Mouse (Mus musculus) MEL (cell line): ENCODE data around the gene Piezo1. TPM values are rescaled to one million over a fixed set of nuclear protein-coding genes. Genes with fewer than 3 reads are reported as not detected.

Experiments
- DNase-seq: peaks from one replicate; pipeline ENCODE4 v3.0.0; 2011; ENCODE audit warnings: low read depth, low spot score
- H3K27ac ChIP-seq: 2 replicates; pipeline ENCODE4 v1.5.1; 2012; ENCODE audit warnings: low read depth, mild to moderate bottlenecking, control low read depth, low read length, moderate library complexity; ENCODE audit not compliant: control insufficient read depth
- H3K27me3 ChIP-seq, 2 experiments: fragments of 150-350 bp in 1 of 2; sonication (generic) in 1 of 2; 2 replicates each; pipeline ENCODE4 v1.6.1; 2012; ENCODE audit warnings: low read length in 2 of 2, mild to moderate bottlenecking in 2 of 2, improper control_type of control experiment in 1 of 2, moderate library complexity in 1 of 2; ENCODE audit not compliant: insufficient read depth in 2 of 2, control insufficient read depth in 1 of 2
- H3K36me3 ChIP-seq, 2 experiments: 2 replicates each; pipeline ENCODE4 v1.6.1; 2012 to 2014; ENCODE audit warnings: low read length in 2 of 2, improper control_type of control experiment in 1 of 2, inconsistent platforms in 1 of 2, mild to moderate bottlenecking in 1 of 2; ENCODE audit not compliant: insufficient read depth in 2 of 2, control insufficient read depth in 1 of 2
- H3K4me1 ChIP-seq, 2 experiments: fragments of 150-350 bp in 1 of 2; sonication (generic) in 1 of 2; 2 replicates each; pipeline ENCODE4 v1.6.1; 2012; ENCODE audit warnings: low read length in 2 of 2, improper control_type of control experiment in 1 of 2, mild to moderate bottlenecking in 1 of 2; ENCODE audit not compliant: insufficient read depth in 2 of 2, control insufficient read depth in 1 of 2
- H3K4me3 ChIP-seq, 2 experiments: fragments of 150-350 bp in 1 of 2; sonication (generic) in 1 of 2; 2 replicates each; pipeline ENCODE4 v1.5.1; 2012; ENCODE audit warnings: low read depth in 2 of 2, low read length in 2 of 2, mild to moderate bottlenecking in 2 of 2, moderate library complexity in 2 of 2, control low read depth in 1 of 2, improper control_type of control experiment in 1 of 2; ENCODE audit not compliant: control insufficient read depth in 1 of 2, insufficient read depth in 1 of 2
- H3K79me2 ChIP-seq: 2 replicates; pipeline ENCODE4 v1.6.1; 2012; ENCODE audit warnings: mild to moderate bottlenecking, low read length, moderate library complexity; ENCODE audit not compliant: control insufficient read depth, poor library complexity, insufficient read depth
- H3K9ac ChIP-seq: 2 replicates; pipeline ENCODE4 v1.6.1; 2012; ENCODE audit warnings: low read depth, mild to moderate bottlenecking, control low read depth, low read length, moderate library complexity; ENCODE audit not compliant: control insufficient read depth, poor library complexity, severe bottlenecking
- H3K9me3 ChIP-seq: fragments of 150-350 bp; sonication (generic); replicated peaks from 2 replicates; pipeline ENCODE4 v1.6.1; 2012; ENCODE audit warnings: mild to moderate bottlenecking, low read length, improper control_type of control experiment, moderate library complexity; ENCODE audit not compliant: insufficient read depth
- CHD1 ChIP-seq: IDR thresholded peaks from 2 replicates; pipeline ENCODE4 v1.6.1; 2012; ENCODE audit warnings: low read depth, mild to moderate bottlenecking, inconsistent platforms, low read length, improper control_type of control experiment
- CHD2 ChIP-seq: IDR thresholded peaks from 2 replicates; pipeline ENCODE4 v1.6.1; 2011; ENCODE audit warnings: low read length, improper control_type of control experiment
- CTCF ChIP-seq, 3 experiments: IDR thresholded peaks in 2 of 3; conservative IDR thresholded peaks in 1 of 3; 2 replicates each; pipeline ENCODE4 v1.5.1; 2011 to 2012; ENCODE audit warnings: low read length in 3 of 3, low read depth in 2 of 3, mild to moderate bottlenecking in 2 of 3, improper control_type of control experiment in 1 of 3, inconsistent platforms in 1 of 3, mixed read lengths in 1 of 3, moderate library complexity in 1 of 3; ENCODE audit not compliant: control insufficient read depth in 1 of 3, insufficient read depth in 1 of 3, poor library complexity in 1 of 3, severe bottlenecking in 1 of 3
- E2F4 ChIP-seq: IDR thresholded peaks from 2 replicates; pipeline ENCODE4 v1.6.1; 2011; ENCODE audit warnings: low read depth, low read length, improper control_type of control experiment, borderline replicate concordance
- ELF1 ChIP-seq: IDR thresholded peaks from 2 replicates; pipeline ENCODE4 v1.6.1; 2014; ENCODE audit warnings: low read depth, mild to moderate bottlenecking, inconsistent platforms, low read length, improper control_type of control experiment, moderate library complexity
- EP300 ChIP-seq, 2 experiments: IDR thresholded peaks; 2 replicates each; pipeline ENCODE4 v1.6.1; 2011; ENCODE audit warnings: improper control_type of control experiment in 2 of 2, low read length in 2 of 2, low read depth in 1 of 2, mild to moderate bottlenecking in 1 of 2
- ETS1 ChIP-seq: IDR thresholded peaks from 2 replicates; pipeline ENCODE4 v1.6.1; 2012; ENCODE audit warnings: low read depth, mild to moderate bottlenecking, inconsistent platforms, low read length, improper control_type of control experiment, moderate library complexity
- GABPA ChIP-seq: IDR thresholded peaks from 2 replicates; pipeline ENCODE4 v1.6.1; 2012; ENCODE audit warnings: low read depth, mild to moderate bottlenecking, inconsistent platforms, low read length, improper control_type of control experiment, moderate library complexity
- GATA1 ChIP-seq: IDR thresholded peaks from 2 replicates; pipeline ENCODE4 v1.6.1; 2011; ENCODE audit warnings: low read depth, low read length, improper control_type of control experiment
- KAT2A ChIP-seq: conservative IDR thresholded peaks from 2 replicates; pipeline ENCODE4 v1.6.1; 2012; ENCODE audit warnings: low read depth, low read length, improper control_type of control experiment, inconsistent platforms
- MAX ChIP-seq: IDR thresholded peaks from 2 replicates; pipeline ENCODE4 v1.6.1; 2011; ENCODE audit warnings: low read length, improper control_type of control experiment
- MAZ ChIP-seq: IDR thresholded peaks from 2 replicates; pipeline ENCODE4 v1.6.1; 2012; ENCODE audit warnings: low read depth, mild to moderate bottlenecking, inconsistent platforms, low read length, improper control_type of control experiment
- MXI1 ChIP-seq: IDR thresholded peaks from 2 replicates; pipeline ENCODE4 v1.6.1; 2011; ENCODE audit warnings: mild to moderate bottlenecking, low read depth, low read length, improper control_type of control experiment
- MYC ChIP-seq: IDR thresholded peaks from 2 replicates; pipeline ENCODE4 v1.6.1; 2011; ENCODE audit warnings: low read depth, mild to moderate bottlenecking, low read length, improper control_type of control experiment, moderate library complexity
- NELFE ChIP-seq: IDR thresholded peaks from 2 replicates; pipeline ENCODE4 v1.6.1; 2011; ENCODE audit warnings: low read depth, low read length, improper control_type of control experiment
- NRF1 ChIP-seq: IDR thresholded peaks from 2 replicates; pipeline ENCODE4 v1.6.1; 2014; ENCODE audit warnings: low read depth, mild to moderate bottlenecking, inconsistent platforms, low read length, improper control_type of control experiment, moderate library complexity; ENCODE audit not compliant: poor library complexity, insufficient read depth, severe bottlenecking
- POLR2AphosphoS2 ChIP-seq: IDR thresholded peaks from 2 replicates; pipeline ENCODE4 v1.6.1; 2011; ENCODE audit warnings: low read length, improper control_type of control experiment
- RAD21 ChIP-seq: IDR thresholded peaks from 2 replicates; pipeline ENCODE4 v1.6.1; 2011; ENCODE audit warnings: mild to moderate bottlenecking, low read depth, low read length, improper control_type of control experiment
- RCOR1 ChIP-seq: IDR thresholded peaks from 2 replicates; pipeline ENCODE4 v1.6.1; 2012; ENCODE audit warnings: low read depth, mild to moderate bottlenecking, inconsistent platforms, low read length, improper control_type of control experiment
- SIN3A ChIP-seq: IDR thresholded peaks from 2 replicates; pipeline ENCODE4 v1.6.1; 2012; ENCODE audit warnings: low read length, improper control_type of control experiment, inconsistent platforms
- SMC3 ChIP-seq: IDR thresholded peaks from 2 replicates; pipeline ENCODE4 v1.6.1; 2011; ENCODE audit warnings: low read depth, low read length, improper control_type of control experiment
- TAL1 ChIP-seq: IDR thresholded peaks from 2 replicates; pipeline ENCODE4 v1.6.1; 2012; ENCODE audit warnings: mild to moderate bottlenecking, inconsistent platforms, low read length, moderate library complexity, mixed read lengths
- TBP ChIP-seq: IDR thresholded peaks from 2 replicates; pipeline ENCODE4 v1.8.0; 2011; ENCODE audit warnings: low read depth, low read length, improper control_type of control experiment
- TCF12 ChIP-seq: IDR thresholded peaks from 2 replicates; pipeline ENCODE4 v1.6.1; 2014; ENCODE audit warnings: low read depth, mild to moderate bottlenecking, inconsistent platforms, low read length, improper control_type of control experiment, moderate library complexity
- USF1 ChIP-seq: IDR thresholded peaks from 2 replicates; pipeline ENCODE4 v1.6.1; 2014; ENCODE audit warnings: low read depth, mild to moderate bottlenecking, inconsistent platforms, low read length, improper control_type of control experiment, moderate library complexity
- USF2 ChIP-seq, 2 experiments: IDR thresholded peaks; 2 replicates each; pipeline ENCODE4 v1.6.1; 2011 to 2012; ENCODE audit warnings: improper control_type of control experiment in 2 of 2, low read length in 2 of 2, borderline replicate concordance in 1 of 2, inconsistent platforms in 1 of 2, low read depth in 1 of 2, mild to moderate bottlenecking in 1 of 2; ENCODE audit not compliant: insufficient read depth in 1 of 2
- ZC3H11A ChIP-seq: IDR thresholded peaks from 2 replicates; pipeline ENCODE4 v1.6.1; 2012; ENCODE audit warnings: low read depth, mild to moderate bottlenecking, inconsistent platforms, low read length, improper control_type of control experiment
- ZKSCAN1 ChIP-seq: IDR thresholded peaks from 2 replicates; pipeline ENCODE4 v1.6.1; 2012; ENCODE audit warnings: low read depth, mild to moderate bottlenecking, inconsistent platforms, low read length, improper control_type of control experiment, moderate library complexity
- ZMIZ1 ChIP-seq: IDR thresholded peaks from 2 replicates; pipeline ENCODE4 v1.6.1; 2012; ENCODE audit warnings: low read depth, mild to moderate bottlenecking, inconsistent platforms, low read length, improper control_type of control experiment, moderate library complexity
- ZNF384 ChIP-seq: IDR thresholded peaks from 2 replicates; pipeline ENCODE4 v1.6.1; 2012; ENCODE audit warnings: low read depth, mild to moderate bottlenecking, inconsistent platforms, low read length, improper control_type of control experiment
- polyA plus RNA-seq, 2 experiments: library from polyadenylated mRNA; stranded (reverse) in 1 of 2; unstranded in 1 of 2; fragments of >175 nt in 1 of 2; fragments of >200 nt in 1 of 2; gene quantifications; 2 replicates each; pipeline versions ENCODE4 v1.2.1 to v1.2.4; 2012; ENCODE audit warnings: low replicate concordance in 2 of 2, low read depth in 1 of 2; ENCODE audit not compliant: insufficient read length in 2 of 2, insufficient read depth in 1 of 2, missing spikeins in 1 of 2
- total RNA-seq: library from RNA; depleted of rRNA; stranded (reverse); fragments of 300-350 nt; gene quantifications from 2 replicates; pipeline ENCODE4 v1.2.3, GENCODE M21; 2012

Gene Piezo1
- total and polyA plus RNA-seq, 3 experiments: 35.1 to 223 (median 144) TPM

DNA sequence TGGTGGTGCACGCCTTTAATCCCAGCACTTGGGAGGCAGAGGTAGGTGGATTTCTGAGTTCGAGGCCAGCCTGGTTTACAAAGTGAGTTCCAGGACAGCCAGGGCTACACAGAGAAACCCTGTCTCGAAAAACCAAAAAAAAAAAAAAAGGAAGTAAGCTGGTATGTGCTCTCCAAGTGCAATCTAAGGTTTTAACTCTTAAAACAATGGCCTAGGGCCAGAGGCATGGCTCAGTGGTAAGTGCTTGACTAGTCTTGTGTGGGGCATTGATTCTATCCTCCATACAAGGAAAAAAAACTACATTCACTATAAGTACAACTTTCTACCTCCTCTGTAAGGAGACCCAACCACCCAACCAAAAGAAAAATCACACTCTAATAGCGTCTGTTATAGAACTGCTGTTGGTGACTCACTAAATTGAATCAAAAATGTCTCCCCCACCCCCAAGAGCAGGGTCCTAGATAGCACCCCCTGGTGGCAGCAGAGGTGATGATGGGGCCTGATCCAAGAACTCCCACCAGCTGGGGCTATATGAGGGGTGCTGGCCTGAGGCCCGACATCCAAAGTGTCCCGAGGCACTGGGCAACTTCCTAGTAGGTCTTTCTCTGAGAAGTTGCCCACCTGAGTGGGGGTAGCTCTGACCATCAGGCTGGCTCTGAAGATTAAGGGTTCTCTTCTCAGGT is 91.8 kb downstream of the Piezo1 start:
- Histone ChIP-seq H3K27ac (no peak overlapping the region), H3K4me3 (no peak overlapping the region), H3K9me3 (no peaks in the 10 kb centered on the region), H3K79me2 (no peaks in the 10 kb centered on the region), H3K4me1 (peaks cover 10 to 40% of the 10 kb centered on the region in 2 experiments), H3K9ac (no peak overlapping the region), H3K36me3 (peaks cover 0 to 7% of the 10 kb centered on the region in 2 experiments; a peak in 2 of 4 replicates), H3K27me3 (no peaks in the 10 kb centered on the region; a peak in 1 of 4 replicates)
- DNase-seq: peak; percentile 71
- TF ChIP-seq GATA1: no peak
- TF ChIP-seq TBP: no peak
- no peak for TF ChIP-seq NRF1
- no peak; the same call in 1 of the 2 replicates for TF ChIP-seq NELFE
- no peak for TF ChIP-seq E2F4
- TF ChIP-seq TAL1: no peak
- no peak for TF ChIP-seq GABPA
- TF ChIP-seq MYC: 0 out of 2 replicates have a peak, but pooled peaks have one; percentile 20
- TF ChIP-seq KAT2A: no peak
- TF ChIP-seq CHD2: no peak
- TF ChIP-seq USF2 (IDR thresholded peaks at IDR 0.05; ENCODE audit: borderline replicate concordance in 1 of 2, insufficient read depth in 1 of 2, low read depth in 1 of 2, low read length in 2 of 2): no peak
- no peak for TF ChIP-seq ELF1
- peak; percentile 89 for TF ChIP-seq ZNF384
- TF ChIP-seq TCF12: no peak
- TF ChIP-seq MXI1: no peak
- no peak for TF ChIP-seq ZKSCAN1
- no peak for TF ChIP-seq POLR2AphosphoS2
- no peak for TF ChIP-seq ZC3H11A
- TF ChIP-seq RAD21: no peak
- TF ChIP-seq MAX: no peak
- TF ChIP-seq CTCF (IDR thresholded peaks at IDR 0.05 in 2 of 3, conservative IDR thresholded peaks at IDR 0.05 in 1 of 3; ENCODE audit: control insufficient read depth in 1 of 3, insufficient read depth in 1 of 3, low read depth in 2 of 3, low read length in 3 of 3, poor library complexity in 1 of 3, severe bottlenecking in 1 of 3): peak in 2 of 3 experiments; percentile 34 to 58; a peak in 4 of 6 replicates
- TF ChIP-seq MAZ: no peak
- 0 out of 2 replicates have a peak, but pooled peaks have one; percentile 24 for TF ChIP-seq SIN3A
- TF ChIP-seq ETS1: no peak
- TF ChIP-seq ZMIZ1: no peak
- TF ChIP-seq EP300 (IDR thresholded peaks at IDR 0.05; ENCODE audit: low read depth in 1 of 2, low read length in 2 of 2): peak in 1 of 2 experiments; percentile 42; a peak in 1 of 4 replicates
- TF ChIP-seq CHD1: no peak
- TF ChIP-seq USF1: no peak
- TF ChIP-seq RCOR1: 0 out of 2 replicates have a peak, but pooled peaks have one; percentile 39
- peak; percentile 36 for TF ChIP-seq SMC3
